Mouse (Mus musculus) lung, postnatal 10 days (tissue): ENCODE data around the gene Wdr53.
"Not testable (repeated sequence)": the region's sequence is repeated elsewhere in the genome, so short reads cannot be mapped to it uniquely, and the experiment has no call there.

Experiments
- DNase-seq: peaks from one replicate; pipeline ENCODE4 v3.0.0; 2021

Gene Wdr53

DNA sequence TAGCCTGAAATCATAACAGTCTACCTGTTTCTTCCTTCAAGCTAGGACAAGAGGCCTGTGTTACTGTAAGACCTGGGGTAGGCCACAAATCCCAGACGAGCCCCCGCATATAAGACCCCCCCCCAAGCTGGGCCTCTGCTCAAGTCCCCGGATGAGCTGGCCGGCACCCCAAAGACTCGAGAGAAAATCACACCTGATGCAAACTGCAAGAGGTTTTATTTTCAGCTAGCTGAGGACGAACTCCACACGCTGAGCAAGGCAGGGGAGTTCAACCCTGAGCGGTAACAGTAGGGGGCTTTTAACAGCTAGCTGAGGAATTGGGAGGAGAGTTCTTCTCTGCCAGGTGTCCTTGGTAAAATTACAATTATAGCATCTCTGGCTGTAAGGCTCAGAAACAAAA is 33.2 kb downstream of the Wdr53 start:
- DNase-seq, result no peak

- DNase-seq, result no peak
Measured at GRCm38 (mm10) chr16:32282608-32283007, 35.6 kb downstream of the Wdr53 start.

DNA sequence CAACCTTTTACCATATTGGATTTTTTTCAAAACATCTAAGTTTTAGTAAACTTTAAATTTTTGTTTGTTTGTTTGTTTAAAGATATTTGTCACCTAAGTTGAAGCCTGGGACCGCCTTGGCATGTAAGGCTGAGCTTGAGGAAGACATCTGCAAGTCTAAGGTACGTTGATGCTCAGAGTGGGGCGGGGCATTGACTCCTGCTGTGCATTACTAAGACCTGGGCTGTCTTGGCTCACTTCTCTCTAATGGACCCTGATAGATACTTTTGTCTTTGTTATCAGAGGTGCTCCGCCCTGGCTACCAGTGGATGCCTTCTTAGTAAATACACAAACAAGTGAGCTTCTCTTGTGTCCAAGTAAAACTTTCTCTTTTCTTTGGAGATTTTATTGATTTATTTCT is 44.8 kb downstream of the Wdr53 start:
- DNase-seq, result no peak

DNA sequence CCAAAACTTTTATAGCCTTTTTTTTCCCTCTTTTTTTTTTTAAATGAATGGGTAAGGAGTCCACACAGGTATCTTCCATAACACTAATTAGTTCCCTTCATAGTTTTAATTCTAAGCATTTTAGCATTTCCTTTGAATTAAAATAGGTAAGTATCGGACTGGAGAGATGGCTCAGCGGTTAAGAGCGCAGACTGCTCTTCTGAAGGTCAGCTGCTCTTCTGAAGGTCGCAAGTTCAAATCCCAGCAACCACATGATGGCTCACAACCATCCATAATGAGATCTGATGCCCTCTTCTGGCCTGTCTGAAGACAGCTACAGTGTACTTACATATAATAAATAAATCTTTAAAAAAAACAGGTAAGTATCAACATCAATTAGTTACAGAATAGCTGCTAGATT is 52.6 kb downstream of the Wdr53 start:
- not testable (repeated sequence) for DNase-seq

DNA sequence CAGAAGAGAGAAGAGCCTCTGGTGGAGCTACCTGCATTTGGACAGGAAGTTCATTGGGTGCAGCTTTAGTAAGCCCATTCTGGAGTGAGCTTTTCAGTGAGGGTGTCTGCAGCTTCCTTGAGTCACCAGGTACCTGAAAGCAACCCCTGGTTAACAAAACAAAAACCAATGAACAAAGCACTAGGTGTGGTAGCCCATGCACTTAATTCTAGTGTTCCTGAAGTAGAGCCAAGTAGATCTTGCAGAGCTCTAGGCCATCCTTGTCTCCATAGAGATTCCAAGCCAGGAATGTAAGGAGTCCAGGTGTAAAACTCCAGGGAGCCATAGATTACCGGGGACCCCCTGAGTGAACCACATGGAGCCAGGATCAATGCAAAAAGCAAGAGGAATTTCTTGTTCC is 56.0 kb downstream of the Wdr53 start:
- DNase-seq, result no peak

- no peak for DNase-seq
Measured at GRCm38 (mm10) chr16:32303886-32304285, 56.9 kb downstream of the Wdr53 start.
